Mouse (Mus musculus) brown adipose tissue, adult 24 weeks (tissue): Measurements from ENCODE around the gene 1700025G04Rik. TPM values are rescaled to one million over a fixed set of nuclear protein-coding genes. Genes with fewer than 3 reads are reported as not detected.

Experiments used
- H3K27ac ChIP-seq: fragments of 200-500 bp; replicated peaks from 2 replicates; pipeline ENCODE4 v1.5.1; 2012; ENCODE audit warnings: low read depth, mild to moderate bottlenecking, low read length
- H3K4me1 ChIP-seq: fragments of 200-500 bp; 2 replicates; pipeline ENCODE4 v1.6.1; 2012; ENCODE audit warnings: low read length, mixed read lengths; ENCODE audit not compliant: control insufficient read depth, insufficient read depth, insufficient read length
- H3K4me3 ChIP-seq: fragments of 200-500 bp; 2 replicates; pipeline ENCODE4 v1.5.1; 2012; ENCODE audit warnings: low read depth, mild to moderate bottlenecking, low read length, moderate library complexity; ENCODE audit not compliant: insufficient read depth
- polyA plus RNA-seq: library from polyadenylated mRNA; stranded (reverse); fragments of >200 nt; gene quantifications from 2 replicates; pipeline ENCODE4 v1.2.4, GENCODE M21; 2012; ENCODE audit not compliant: missing spikeins, insufficient read depth, insufficient read length

Gene 1700025G04Rik
- polyA plus RNA-seq, 1 experiment, result 4.4 TPM

DNA sequence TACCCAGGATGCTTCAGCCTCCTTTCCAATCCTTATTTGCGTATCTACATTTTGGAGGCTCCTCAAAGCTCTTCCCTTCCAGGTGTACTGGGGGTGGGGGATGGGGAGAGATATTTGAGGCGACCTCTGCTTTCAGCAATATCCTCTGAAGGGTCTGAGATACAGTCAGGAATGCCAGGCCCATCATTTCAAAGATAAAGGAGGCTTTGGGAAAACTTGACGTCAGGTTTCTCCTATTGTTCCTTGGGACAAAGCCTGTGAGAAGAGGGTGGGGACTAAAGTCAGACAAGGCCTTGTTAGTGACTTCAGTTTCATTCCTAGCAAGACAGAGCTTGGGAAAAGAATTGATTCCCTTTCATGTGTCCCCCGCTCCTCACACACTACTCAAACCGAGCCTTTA, 209.2 kb downstream of the 1700025G04Rik start:
- H3K4me1 ChIP-seq, result peaks cover 7% of the 10 kb centered on the region
- no peak overlapping the region for H3K4me3 ChIP-seq
- H3K27ac ChIP-seq, result no peak overlapping the region

DNA sequence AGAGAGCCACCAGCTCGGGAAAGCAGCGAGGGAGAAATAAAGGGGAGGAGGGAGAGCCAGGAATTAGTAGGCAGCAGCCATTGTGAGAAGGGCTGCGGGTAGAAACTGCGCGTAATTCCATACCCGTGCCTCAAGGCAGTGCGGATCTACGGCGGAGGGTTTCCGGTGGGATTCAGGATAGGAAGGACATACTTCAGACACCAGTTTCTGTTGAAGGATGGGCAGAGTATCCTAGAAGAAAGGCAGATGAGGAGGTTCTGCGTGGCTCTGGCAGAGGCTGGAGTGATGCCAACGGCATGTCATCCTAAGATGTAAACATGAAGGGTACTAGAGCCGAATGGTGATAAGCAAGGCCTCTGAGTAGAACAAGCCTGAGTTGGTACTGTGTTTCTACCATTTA, 210.0 kb downstream of the 1700025G04Rik start:
- Histone ChIP-seq H3K4me3 (no peak overlapping the region), H3K27ac (no peak overlapping the region), H3K4me1 (peaks cover 3% of the 10 kb centered on the region)

DNA sequence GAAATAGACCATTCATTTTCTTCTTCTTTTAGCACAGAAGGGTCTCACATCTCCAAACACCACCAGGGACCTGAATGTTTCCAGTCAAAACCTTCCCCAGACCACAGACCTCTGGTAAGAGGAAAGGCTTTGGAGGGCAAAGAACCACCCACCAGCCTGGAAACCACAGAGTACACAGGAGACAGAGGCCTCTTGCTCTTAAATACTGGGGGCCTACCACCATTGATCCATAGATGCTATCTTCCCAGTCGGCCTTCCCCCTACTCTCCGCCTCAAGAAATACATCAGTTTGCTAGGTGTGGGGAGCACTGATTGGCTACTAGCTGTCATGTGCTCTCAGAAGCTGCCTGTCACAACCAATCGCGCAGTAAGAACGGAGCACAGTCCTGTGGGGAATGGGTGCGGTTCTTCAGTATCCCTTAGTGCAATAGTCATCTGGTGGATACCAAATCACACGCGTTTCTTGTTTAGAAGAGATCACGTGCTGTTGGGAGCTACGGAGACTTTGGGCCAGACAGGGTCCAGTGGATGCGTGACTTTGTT, 210.5 kb downstream of the 1700025G04Rik start:
- peaks cover 3% of the 10 kb centered on the region for H3K4me1 ChIP-seq

DNA sequence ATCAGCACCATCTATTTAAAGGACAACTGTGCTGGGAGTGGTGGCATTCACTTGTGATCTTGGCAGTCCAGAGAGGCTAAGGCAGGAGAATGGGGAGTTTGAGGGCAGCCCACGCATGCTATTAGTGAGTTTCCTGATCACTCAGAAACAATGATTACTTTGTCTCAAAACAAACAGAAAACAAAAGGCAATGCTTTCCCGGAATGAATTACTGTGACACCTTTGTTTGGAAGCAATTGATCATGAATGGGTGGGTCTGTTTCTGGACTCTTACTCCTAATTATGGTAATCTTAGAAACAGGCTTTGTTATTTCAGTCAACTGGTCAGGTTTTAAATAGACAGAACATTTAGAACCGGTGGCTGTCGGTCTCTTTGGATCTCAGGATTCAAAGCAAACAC, 211.5 kb downstream of the 1700025G04Rik start:
- H3K27ac ChIP-seq, result no peak overlapping the region
- no peak overlapping the region for H3K4me3 ChIP-seq
- no peaks in the 10 kb centered on the region; the same call in 1 of the 2 replicates for H3K4me1 ChIP-seq

More for the DNA sequence above, 210.5 kb downstream of the 1700025G04Rik start:
- no peak overlapping the region for H3K27ac ChIP-seq
- H3K4me3 ChIP-seq, result no peak overlapping the region

DNA sequence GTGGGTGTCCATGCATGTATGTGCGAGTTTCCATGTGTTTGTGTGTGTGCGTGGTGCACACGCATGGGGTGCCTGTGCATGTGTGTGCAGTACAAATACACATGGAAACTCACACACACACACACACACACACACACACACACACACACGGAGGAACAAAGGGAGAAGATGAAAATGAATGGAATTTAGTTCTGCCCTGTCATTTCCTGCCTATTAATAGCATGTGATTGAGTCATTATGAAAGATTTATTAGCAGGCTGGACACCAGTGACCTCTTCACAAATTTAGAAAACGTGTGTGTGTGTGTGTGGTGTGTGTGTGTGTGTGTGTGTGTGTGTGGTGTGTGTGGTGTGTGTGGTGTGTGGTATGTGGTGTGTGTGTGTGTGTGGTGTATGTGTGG, 217.0 kb downstream of the 1700025G04Rik start:
- peaks cover 3% of the 10 kb centered on the region; the same call in 1 of the 2 replicates for H3K4me1 ChIP-seq
- no peak overlapping the region; the same call in 1 of the 2 replicates for H3K27ac ChIP-seq
- no peak overlapping the region for H3K4me3 ChIP-seq

DNA sequence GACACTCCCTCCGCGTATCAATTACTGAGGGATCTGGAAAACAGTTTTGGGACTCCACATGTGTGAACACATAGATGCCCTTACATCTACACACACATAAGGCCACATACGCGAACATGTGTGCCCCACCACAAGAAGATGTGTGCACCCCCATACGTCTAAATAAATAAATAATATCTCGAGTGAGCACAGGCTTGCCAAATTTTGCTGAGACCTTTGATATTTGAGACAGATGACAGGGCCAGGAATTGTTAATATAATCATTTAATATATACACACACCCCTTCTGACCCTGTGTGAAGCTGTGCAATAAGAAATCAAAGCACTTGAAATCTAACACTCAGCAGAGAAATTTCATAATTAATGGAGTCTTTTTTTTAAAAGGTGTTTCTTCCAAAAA, 225.6 kb downstream of the 1700025G04Rik start:
- H3K27ac ChIP-seq, result no peak overlapping the region
- no peaks in the 10 kb centered on the region for H3K4me1 ChIP-seq
- H3K4me3 ChIP-seq, result no peak overlapping the region

DNA sequence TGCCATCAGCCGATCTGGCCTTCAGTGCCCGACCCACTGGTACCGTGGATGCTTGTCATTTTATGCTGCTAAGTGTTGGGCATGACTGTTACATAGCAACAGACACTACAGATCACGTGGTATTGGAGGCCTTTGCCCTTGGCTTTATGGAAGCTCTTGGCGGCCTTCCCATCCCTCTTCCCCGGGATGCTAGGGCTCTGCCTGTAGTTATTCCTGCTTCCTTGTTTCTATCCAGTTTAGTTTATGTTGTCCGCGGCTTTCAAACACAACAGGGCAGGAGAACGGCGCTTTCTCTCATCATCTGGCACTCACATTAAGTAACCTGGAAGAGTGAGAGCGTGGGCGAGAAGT, 226.2 kb downstream of the 1700025G04Rik start:
- no peak overlapping the region for H3K4me3 ChIP-seq
- H3K27ac ChIP-seq, result no peak overlapping the region
- no peaks in the 10 kb centered on the region for H3K4me1 ChIP-seq

DNA sequence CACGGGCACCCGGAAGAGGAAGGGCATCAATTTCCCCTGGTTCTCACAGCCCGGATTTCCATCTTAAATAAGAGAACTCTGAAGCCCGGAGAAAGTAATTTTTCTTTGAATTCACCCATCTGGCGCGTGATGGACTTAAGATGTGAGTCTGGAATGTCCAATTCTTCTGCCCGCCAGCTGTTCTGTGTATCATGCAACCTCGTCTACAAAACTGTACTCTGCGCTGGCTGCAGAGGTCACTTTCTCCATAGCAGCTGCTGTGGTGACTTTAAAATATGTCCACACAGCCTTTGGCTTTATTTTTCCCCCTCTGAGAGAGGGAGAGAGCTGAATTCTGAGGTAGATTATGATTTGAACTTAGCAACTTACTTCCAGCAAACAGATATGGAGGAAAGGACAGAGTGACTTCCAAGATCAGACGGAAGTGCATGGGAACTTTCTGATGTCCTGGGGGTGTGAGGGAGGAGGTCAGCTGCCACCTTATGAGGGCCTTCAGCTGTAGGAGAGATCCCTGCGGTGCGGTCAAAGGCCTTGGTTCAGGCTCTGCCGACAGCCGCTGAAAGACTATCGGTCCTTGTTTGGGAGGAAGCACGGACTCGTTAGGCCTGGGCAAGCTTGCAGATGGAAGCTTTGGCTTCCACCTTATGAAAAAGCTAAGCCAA, 226.7 kb downstream of the 1700025G04Rik start:
- H3K27ac ChIP-seq, result no peak overlapping the region
- H3K4me1 ChIP-seq, result no peaks in the 10 kb centered on the region
- no peak overlapping the region for H3K4me3 ChIP-seq

DNA sequence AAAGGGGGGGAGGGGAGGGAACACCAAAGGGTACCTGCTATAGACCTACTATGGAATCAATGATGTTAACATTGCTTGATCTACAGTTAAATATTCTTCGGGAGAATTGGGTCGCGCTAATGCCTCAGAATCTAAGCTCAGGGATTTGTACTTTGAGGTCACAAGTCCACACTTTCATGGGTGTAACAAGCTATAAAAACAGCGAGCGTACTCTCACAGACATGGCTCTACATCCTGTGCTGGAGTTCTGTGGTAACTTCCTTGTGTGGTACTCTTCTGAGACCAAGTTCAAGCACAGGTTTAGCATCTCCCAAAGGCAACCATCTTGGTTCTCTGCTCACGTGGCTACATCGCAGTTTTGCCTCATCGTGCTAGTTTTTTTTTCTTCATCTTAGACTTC, 227.8 kb downstream of the 1700025G04Rik start:
- no peak overlapping the region for H3K4me3 ChIP-seq
- no peaks in the 10 kb centered on the region for H3K4me1 ChIP-seq
- no peak overlapping the region for H3K27ac ChIP-seq

DNA sequence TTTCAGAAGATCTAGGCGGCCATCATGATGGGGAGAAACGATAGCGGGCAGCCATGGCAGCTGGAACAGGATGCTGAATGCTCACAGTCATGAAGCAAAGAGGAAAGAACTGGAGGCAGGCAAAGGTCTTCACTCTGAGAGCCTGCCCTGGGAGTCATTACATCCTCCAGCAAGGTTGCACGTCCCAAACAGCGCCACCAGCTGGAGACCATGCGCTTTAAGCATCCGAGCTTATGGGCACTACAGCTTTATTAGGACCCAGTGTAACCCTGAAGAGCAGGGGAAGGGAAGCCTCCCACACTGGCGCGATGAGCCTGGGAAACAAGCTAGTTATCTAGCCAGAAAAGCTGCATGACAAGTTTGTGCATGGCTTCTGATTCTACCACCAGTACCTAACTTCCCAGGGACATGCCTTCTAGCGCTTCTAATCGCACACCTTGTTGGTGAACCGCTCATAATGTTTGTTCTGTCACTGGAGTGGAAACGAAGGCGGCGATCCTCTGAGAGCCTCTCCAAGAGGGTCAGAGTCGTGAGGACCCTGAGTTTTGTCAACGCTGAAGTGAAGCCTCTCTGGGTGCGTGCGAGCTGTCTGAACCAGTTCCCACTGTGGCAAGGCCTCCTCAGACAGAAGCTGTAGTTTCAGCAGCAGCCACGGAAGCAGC, 228.5 kb downstream of the 1700025G04Rik start:
- Histone ChIP-seq H3K27ac (no peak overlapping the region), H3K4me3 (no peak overlapping the region), H3K4me1 (no peaks in the 10 kb centered on the region)

DNA sequence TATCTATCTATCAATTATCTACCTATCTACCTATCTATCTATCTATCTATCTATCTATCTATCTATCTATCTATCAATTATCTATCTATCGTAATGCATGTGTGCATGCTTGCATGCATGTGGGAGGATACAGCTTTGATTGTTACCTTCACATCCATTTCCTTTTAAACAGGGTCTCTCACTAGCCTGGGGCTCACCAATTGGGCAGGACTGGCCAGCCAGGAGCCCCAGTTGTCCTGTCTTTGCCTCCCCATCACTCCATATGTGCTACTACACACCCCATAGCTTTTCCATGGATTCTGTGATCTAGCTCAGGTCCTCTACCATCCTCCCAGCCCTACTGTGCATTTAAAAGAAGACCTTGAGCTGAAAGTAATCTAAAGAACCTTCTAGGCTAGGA, 231.5 kb downstream of the 1700025G04Rik start:
- no peak overlapping the region for H3K27ac ChIP-seq
- H3K4me3 ChIP-seq, result no peak overlapping the region
- H3K4me1 ChIP-seq, result no peaks in the 10 kb centered on the region

DNA sequence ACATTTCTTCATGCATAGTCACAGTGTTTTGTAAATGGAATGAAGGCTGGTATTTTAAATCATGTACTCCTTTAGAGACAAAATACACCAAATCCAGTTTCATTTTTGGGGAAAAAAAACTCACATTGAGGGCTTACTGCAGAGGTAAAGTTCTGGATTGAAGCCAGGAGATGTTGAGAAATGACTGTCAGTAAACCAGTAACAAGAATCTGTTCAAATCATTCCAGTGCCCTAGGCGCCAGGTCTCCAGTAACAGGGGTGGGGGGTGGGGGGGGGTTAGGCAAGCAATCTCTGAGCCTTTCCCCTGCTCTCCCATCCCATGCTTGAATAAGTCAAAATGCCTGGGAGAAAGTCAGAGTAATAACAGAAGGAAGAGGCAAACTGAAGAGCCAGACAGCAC, 234.4 kb downstream of the 1700025G04Rik start:
- Histone ChIP-seq H3K4me3 (no peak overlapping the region), H3K4me1 (no peaks in the 10 kb centered on the region), H3K27ac (no peak overlapping the region)

DNA sequence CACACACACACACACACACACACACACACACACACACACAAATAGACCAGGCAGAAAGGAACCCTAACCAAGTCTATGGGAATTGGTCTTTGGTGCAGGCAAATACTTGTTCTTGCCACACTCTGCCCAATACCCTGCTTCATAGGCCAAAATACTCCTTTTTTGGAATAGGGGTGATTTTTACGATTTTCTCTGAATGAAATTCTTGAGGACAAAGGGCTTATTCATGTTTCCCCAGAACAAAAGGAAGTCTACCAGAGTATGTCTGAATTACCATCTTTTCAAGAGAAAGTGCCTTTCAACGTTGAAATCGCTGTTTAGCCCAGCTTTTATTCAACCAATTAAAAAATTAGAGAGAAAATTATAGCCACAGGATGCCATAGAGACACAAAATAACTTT, 237.9 kb downstream of the 1700025G04Rik start:
- H3K4me1 ChIP-seq, result no peaks in the 10 kb centered on the region
- H3K27ac ChIP-seq, result no peak overlapping the region
- H3K4me3 ChIP-seq, result no peak overlapping the region

DNA sequence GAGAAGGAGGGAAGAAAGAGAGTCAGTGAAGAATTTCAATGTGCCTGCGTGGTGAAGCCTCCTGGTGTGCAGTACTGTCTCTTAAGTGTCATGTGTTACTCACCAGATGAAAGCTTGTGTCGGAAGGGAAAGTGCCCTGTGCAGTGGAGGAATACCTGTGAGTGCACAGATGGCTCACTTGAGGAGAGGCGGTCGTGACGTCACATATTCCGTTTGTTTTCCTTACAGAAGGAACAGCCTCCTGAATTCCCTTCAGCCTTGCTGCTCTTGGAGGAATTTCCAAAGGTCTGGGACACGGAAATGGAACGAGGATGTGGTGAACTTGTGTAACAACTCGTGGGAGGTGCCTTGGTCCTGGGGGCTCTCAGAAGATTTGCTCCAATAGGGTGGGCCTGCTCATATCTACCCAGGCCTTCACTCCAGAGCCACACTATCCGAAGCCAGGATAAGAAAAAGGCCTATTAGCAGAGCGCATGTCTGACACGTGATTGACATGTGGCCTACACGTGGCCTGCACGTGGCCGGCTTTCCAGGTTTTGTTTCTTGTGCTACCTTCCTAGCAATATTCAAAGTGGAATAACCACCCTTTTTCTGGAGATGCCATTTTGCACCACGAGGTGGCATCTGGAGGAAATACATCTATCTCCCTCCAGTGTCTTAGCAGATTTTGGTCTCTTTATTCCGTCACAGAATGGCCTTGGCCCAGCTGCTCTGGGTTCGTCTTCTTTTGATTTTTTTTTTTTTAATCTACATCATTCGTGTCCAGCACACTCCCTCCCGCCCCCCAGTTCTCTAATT, 238.7 kb downstream of the 1700025G04Rik start:
- H3K27ac ChIP-seq, result no peak overlapping the region
- H3K4me3 ChIP-seq, result no peak overlapping the region
- no peaks in the 10 kb centered on the region for H3K4me1 ChIP-seq

DNA sequence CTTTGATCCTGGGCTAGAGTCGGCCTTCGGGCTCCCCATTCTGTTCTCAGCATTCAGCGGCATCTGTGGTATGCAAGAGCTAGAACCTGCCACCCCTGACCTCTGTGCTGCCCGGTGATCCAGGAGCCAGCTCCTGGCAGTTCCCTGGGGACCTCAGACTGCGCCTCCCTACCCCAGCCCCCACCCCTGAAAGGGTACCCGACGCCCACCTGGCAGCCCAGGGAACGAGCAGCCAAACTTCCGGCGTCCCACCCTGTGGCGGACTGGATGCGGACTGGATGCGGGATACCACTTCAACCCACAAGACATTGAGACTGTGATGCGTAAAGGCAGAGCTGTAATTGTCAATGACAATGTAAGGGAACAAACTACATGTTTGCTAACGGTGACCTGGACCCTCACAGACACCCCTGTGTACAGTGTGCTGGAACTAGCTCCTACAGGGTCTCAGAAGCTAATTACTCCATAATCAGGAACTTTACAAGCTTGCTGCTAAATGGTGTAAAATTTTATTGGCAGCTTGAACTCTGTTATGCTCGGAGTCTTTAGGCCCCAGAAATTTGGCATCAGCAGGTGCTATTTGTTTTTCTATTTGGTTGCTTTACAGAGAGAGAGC, 239.8 kb downstream of the 1700025G04Rik start:
- no peak overlapping the region for H3K4me3 ChIP-seq
- H3K4me1 ChIP-seq, result no peaks in the 10 kb centered on the region
- no peak overlapping the region for H3K27ac ChIP-seq
